ENCODE assay signal across 10 mouse cellular contexts in the genomic region with DNA sequence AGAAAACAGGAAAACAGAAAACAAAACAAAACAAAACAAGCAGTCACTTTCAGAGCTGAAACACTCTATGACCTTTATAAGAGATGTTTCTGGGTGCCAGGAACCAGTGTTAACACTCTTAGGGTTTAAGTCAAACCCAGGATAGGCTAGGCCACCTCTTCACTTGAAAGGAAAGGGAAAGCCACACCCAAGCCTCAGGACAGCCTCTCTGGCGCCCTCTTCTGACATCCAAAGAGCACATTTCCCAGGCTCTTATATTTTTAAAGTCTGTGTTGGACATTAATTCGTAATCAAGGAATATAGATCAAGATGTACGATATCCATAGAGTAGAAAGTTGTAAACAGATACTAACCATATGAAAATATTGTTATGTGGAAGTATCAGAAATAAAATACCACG. TPM values are rescaled to one million over a fixed set of nuclear protein-coding genes. Genes with fewer than 3 reads are reported as not detected.
DNase-seq lines count a peak whose midpoint lies in the region; ATAC-seq and TF ChIP-seq lines count a peak whose summit lies in the region.
"Had no signal": no experiment of that assay in that cellular context is flagged by ENCODE, and none has a peak within 500 bp of the region (broad histone marks: within the 10 kb centered on the region; RNA-seq: fewer than 3 reads in every experiment).

No protein-coding gene starts in this region.

- ATAC-seq in heart, postnatal 0 days (ENCODE audit: insufficient read depth, low read depth), result no peak
- no peak for ATAC-seq in forebrain, embryonic 15.5 days (replicated peaks)

- H3K27ac ChIP-seq in heart, postnatal 0 days (ENCODE audit: low read depth), result no peak overlapping the region
- no peak overlapping the region for H3K27ac ChIP-seq in forebrain, embryonic 15.5 days (replicated peaks)
- H3K27ac ChIP-seq: midbrain, embryonic 12.5 days had no signal

- no peaks in the 10 kb centered on the region for H3K27me3 ChIP-seq in heart, postnatal 0 days (ENCODE audit: control insufficient read depth, insufficient read depth, low read length)
- H3K27me3 ChIP-seq in forebrain, embryonic 15.5 days, result no peaks in the 10 kb centered on the region
- H3K27me3 ChIP-seq: midbrain, embryonic 12.5 days had no signal

- no peak overlapping the region for H3K4me2 ChIP-seq in heart, postnatal 0 days (ENCODE audit: low read depth, low read length)
- H3K4me2 ChIP-seq in forebrain, embryonic 15.5 days (replicated peaks), result no peak overlapping the region
- H3K4me2 ChIP-seq: midbrain, embryonic 12.5 days had no signal

- H3K9ac ChIP-seq in heart, postnatal 0 days (replicated peaks; ENCODE audit: low read depth, low read length), result no peak overlapping the region
- H3K9ac ChIP-seq in forebrain, embryonic 15.5 days (replicated peaks), result no peak overlapping the region
- H3K9ac ChIP-seq: midbrain, embryonic 12.5 days had no signal

- no peak overlapping the region for H3K4me3 ChIP-seq in heart, postnatal 0 days (ENCODE audit: low read depth, low read length)
- H3K4me3 ChIP-seq in forebrain, embryonic 15.5 days, result no peak overlapping the region
- H3K4me3 ChIP-seq: midbrain, embryonic 12.5 days had no signal

- no peaks in the 10 kb centered on the region for H3K9me3 ChIP-seq in heart, postnatal 0 days (replicated peaks; ENCODE audit: control insufficient read depth, low read length)
- no peaks in the 10 kb centered on the region for H3K9me3 ChIP-seq in forebrain, embryonic 15.5 days
- H3K9me3 ChIP-seq: midbrain, embryonic 12.5 days had no signal

- no peak for TF ChIP-seq EP300 in heart, postnatal 0 days (IDR thresholded peaks at IDR 0.05; ENCODE audit: low read depth)

- TF ChIP-seq CTCF in heart, postnatal 0 days (IDR thresholded peaks at IDR 0.05; ENCODE audit: low read depth), result peak; percentile 43

- H3K4me1 ChIP-seq in heart, postnatal 0 days (ENCODE audit: control insufficient read depth, insufficient read depth), result no peaks in the 10 kb centered on the region
- no peaks in the 10 kb centered on the region for H3K4me1 ChIP-seq in forebrain, embryonic 15.5 days

- H3K36me3 ChIP-seq in heart, postnatal 0 days (replicated peaks; ENCODE audit: control insufficient read depth, insufficient read depth, low read length), result no peaks in the 10 kb centered on the region
- H3K36me3 ChIP-seq in forebrain, embryonic 15.5 days, result no peaks in the 10 kb centered on the region
- H3K36me3 ChIP-seq: midbrain, embryonic 12.5 days had no signal

- 44% methylated on average over 4 of the region's 4 CpGs for whole genome bisulfite sequencing in heart, postnatal 0 days
- 46% methylated on average over 4 of the region's 4 CpGs for WGBS in forebrain, embryonic 15.5 days

- DNase-seq in heart, postnatal 0 days (ENCODE audit: low spot score), result no peak
- DNase-seq in heart, adult 8-10 months (ENCODE audit: low spot score), result no peak
- DNase-seq in B cell, adult 2 months, result peak; percentile 9 to 12
- DNase-seq in NIH3T3 (ENCODE audit: low read depth), result peak; percentile 60
- peak; percentile 31 to 65 for DNase-seq in kidney, postnatal 36 days
- DNase-seq in layer of hippocampus, postnatal 36 days, result no peak
- no peak for DNase-seq in spleen, adult 12 weeks (ENCODE audit: low spot score)

RNA-seq across cellular contexts. Expression of a gene that starts 16.5 kb away (rescaled TPM):
- 62.7 and 78.1 TPM in 2 replicates for total RNA-seq in heart, postnatal 0 days (2014; rRNA removed; ENCODE audit: low replicate concordance)
- 68.1 and 74.9 TPM in 2 replicates for polyA plus RNA-seq in heart, postnatal 0 days (2015; fragmentation: Nextera tagmentation; extraction: Ambion mirVana)
- total RNA-seq in heart, adult 8-10 months (2022), result 10 to 100 TPM; 20.4 to 25.1 (median 23.8) TPM
- total RNA-seq in layer of hippocampus, postnatal 36 days (2021), result 100 to 1,000 TPM; 115 to 128 TPM
- 47.8 and 52.6 TPM in 2 replicates for polyA plus RNA-seq in forebrain, embryonic 15.5 days (2015; fragmentation: Nextera tagmentation; extraction: Ambion mirVana)

RNA-seq across cellular contexts. Expression of a gene that starts 57.7 kb away (rescaled TPM):
- total RNA-seq in heart, postnatal 0 days (2014; rRNA removed; ENCODE audit: low replicate concordance), result 2.1 and 2.4 TPM in 2 replicates
- polyA plus RNA-seq in heart, postnatal 0 days (2015; fragmentation: Nextera tagmentation; extraction: Ambion mirVana), result 1.2 and 1.5 TPM in 2 replicates
- 1 to 10 TPM; 3.8 to 7.2 (median 5.3) TPM for total RNA-seq in heart, adult 8-10 months (2022)
- total RNA-seq in layer of hippocampus, postnatal 36 days (2021), result under 1 TPM; 0.50 to 0.53 TPM
- polyA plus RNA-seq in forebrain, embryonic 15.5 days (2015; fragmentation: Nextera tagmentation; extraction: Ambion mirVana), result 0.18 and 0.31 TPM in 2 replicates

RNA-seq across cellular contexts. Expression of a gene that starts 58.0 kb away (rescaled TPM):
- total RNA-seq in heart, postnatal 0 days (2014; rRNA removed; ENCODE audit: low replicate concordance), result not detected in 2 replicates
- polyA plus RNA-seq in heart, postnatal 0 days (2015; fragmentation: Nextera tagmentation; extraction: Ambion mirVana), result not detected in 2 replicates
- not detected for total RNA-seq in heart, adult 8-10 months (2022)
- under 1 TPM in 1 of 2 experiments, not detected in 1; 0.27 TPM for total RNA-seq in layer of hippocampus, postnatal 36 days (2021)
- not detected in 2 replicates for polyA plus RNA-seq in forebrain, embryonic 15.5 days (2015; fragmentation: Nextera tagmentation; extraction: Ambion mirVana)
- polyA plus RNA-seq: midbrain, embryonic 12.5 days; stomach, embryonic 16.5 days had no signal

Comparison
In these comparisons a context has a peak if more than half of its experiments do, and no peak if none do; other contexts are left out.
1. DNase-seq: peak in B cell, adult 2 months (2 of 2), NIH3T3 (single experiment) and kidney, postnatal 36 days (2 of 2); none in heart, postnatal 0 days (single experiment), heart, adult 8-10 months (single experiment), layer of hippocampus, postnatal 36 days (0 of 2) and spleen, adult 12 weeks (single experiment).